Comparison of ENCODE assay signal across 16 mouse cellular contexts in the genomic region with DNA sequence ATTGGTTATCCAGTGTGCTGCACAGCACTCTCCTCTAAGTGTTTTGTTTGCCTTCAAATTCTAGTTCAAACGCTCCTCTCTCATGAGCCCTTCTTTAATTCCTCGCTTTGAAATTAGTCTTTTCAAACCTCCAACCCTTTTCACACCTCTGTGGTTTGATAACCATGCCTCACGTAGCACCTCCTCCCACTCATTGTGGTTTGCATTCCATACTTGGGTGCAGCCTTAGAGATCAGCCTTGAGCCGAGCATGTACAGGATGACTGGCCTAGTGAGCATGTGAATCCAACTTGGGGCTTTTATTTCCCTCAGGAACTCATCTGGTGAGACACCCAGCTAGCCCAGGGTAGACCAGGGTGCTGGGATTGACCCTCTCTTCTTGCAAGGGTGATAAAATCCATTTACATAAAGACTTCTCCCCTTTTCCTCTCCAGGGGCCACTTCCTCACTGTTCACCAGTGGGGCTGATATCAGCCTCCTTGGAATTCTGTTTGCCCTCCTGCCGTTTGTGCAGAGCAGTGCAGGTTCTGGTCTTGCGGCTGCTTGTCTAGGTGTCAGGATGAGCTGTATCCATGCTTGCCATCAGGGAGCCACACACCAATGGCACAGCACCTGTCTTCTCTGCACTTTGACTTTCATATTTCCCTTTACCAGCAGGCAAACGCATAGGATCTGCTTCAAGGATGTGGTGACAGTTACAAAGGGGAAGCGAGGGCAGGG. TPM values are rescaled to one million over a fixed set of nuclear protein-coding genes. Genes with fewer than 3 reads are reported as not detected.
DNase-seq lines count a peak whose midpoint lies in the region; ATAC-seq and TF ChIP-seq lines count a peak whose summit lies in the region.
"Had no signal": no experiment of that assay in that cellular context is flagged by ENCODE, and none has a peak within 500 bp of the region (broad histone marks: within the 10 kb centered on the region; RNA-seq: fewer than 3 reads in every experiment).

No protein-coding gene starts in this region.

- H3K4me1 ChIP-seq in heart, embryonic 10.5 days: peaks cover 29% of the 10 kb centered on the region
- peaks cover 7% of the 10 kb centered on the region; the same call in 1 of the 2 replicates for H3K4me1 ChIP-seq in lung, postnatal 0 days (ENCODE audit: insufficient read depth, low read depth, low read length)
- H3K4me1 ChIP-seq in forebrain, embryonic 11.5 days (replicated peaks; ENCODE audit: control insufficient read depth, insufficient read depth, low read length): no peaks in the 10 kb centered on the region
- H3K4me1 ChIP-seq: midbrain, embryonic 12.5 days had no signal

- no peak overlapping the region for H3K4me3 ChIP-seq in heart, embryonic 10.5 days
- no peak overlapping the region for H3K4me3 ChIP-seq in lung, postnatal 0 days (ENCODE audit: low read depth, low read length)
- H3K4me3 ChIP-seq in forebrain, embryonic 11.5 days (ENCODE audit: low read depth, low read length): no peak overlapping the region
- H3K4me3 ChIP-seq: midbrain, embryonic 12.5 days had no signal

- peak; percentile 90 for ATAC-seq in lung, postnatal 0 days
- ATAC-seq in forebrain, embryonic 11.5 days (replicated peaks; ENCODE audit: low FRiP score): no peak
- ATAC-seq: forebrain, embryonic 16.5 days had no signal

- no peak overlapping the region for H3K9ac ChIP-seq in lung, postnatal 0 days (replicated peaks; ENCODE audit: low read depth)
- no peak overlapping the region for H3K9ac ChIP-seq in forebrain, embryonic 11.5 days (ENCODE audit: low read length)
- H3K9ac ChIP-seq: midbrain, embryonic 12.5 days had no signal

- no peaks in the 10 kb centered on the region for H3K36me3 ChIP-seq in heart, embryonic 10.5 days
- H3K36me3 ChIP-seq in lung, postnatal 0 days (ENCODE audit: insufficient read depth, low read length): no peaks in the 10 kb centered on the region
- H3K36me3 ChIP-seq in forebrain, embryonic 11.5 days (ENCODE audit: control insufficient read depth, insufficient read depth, low read length): no peaks in the 10 kb centered on the region
- H3K36me3 ChIP-seq: midbrain, embryonic 12.5 days had no signal

- H3K27me3 ChIP-seq in heart, embryonic 10.5 days (ENCODE audit: insufficient read depth, poor library complexity, severe bottlenecking): no peaks in the 10 kb centered on the region
- H3K27me3 ChIP-seq in lung, postnatal 0 days (replicated peaks; ENCODE audit: insufficient read depth, low read length): no peaks in the 10 kb centered on the region
- no peaks in the 10 kb centered on the region for H3K27me3 ChIP-seq in forebrain, embryonic 11.5 days (ENCODE audit: control insufficient read depth, insufficient read depth, low read length)
- H3K27me3 ChIP-seq: midbrain, embryonic 12.5 days had no signal

- 0 out of 2 replicates have a peak, but pooled peaks have one; percentile 41 for TF ChIP-seq EP300 in lung, postnatal 0 days (IDR thresholded peaks at IDR 0.05)

- H3K4me2 ChIP-seq in lung, postnatal 0 days (replicated peaks; ENCODE audit: low read depth, low read length): no peak overlapping the region
- H3K4me2 ChIP-seq in forebrain, embryonic 11.5 days (ENCODE audit: low read depth, low read length, severe bottlenecking): no peak overlapping the region
- H3K4me2 ChIP-seq: midbrain, embryonic 12.5 days had no signal

- WGBS in heart, embryonic 10.5 days: 50% methylated on average over 8 of the region's 8 CpGs
- WGBS in lung, postnatal 0 days: 52% methylated on average over 8 of the region's 8 CpGs
- WGBS in forebrain, embryonic 11.5 days: 80% methylated on average over 8 of the region's 8 CpGs

- H3K27ac ChIP-seq in heart, embryonic 10.5 days: peak overlapping the region; percentile 52; the same call in 1 of the 2 replicates
- H3K27ac ChIP-seq in lung, postnatal 0 days (ENCODE audit: low read length): peak overlapping the region; percentile 17
- no peak overlapping the region for H3K27ac ChIP-seq in forebrain, embryonic 11.5 days (ENCODE audit: low read depth, low read length)
- H3K27ac ChIP-seq: midbrain, embryonic 12.5 days had no signal

- no peak for DNase-seq in heart, embryonic 10.5 days (ENCODE audit: low spot score)
- DNase-seq in heart, adult 8-10 months (ENCODE audit: low spot score): no peak
- DNase-seq in 3T3-L1 (ENCODE audit: low read depth, low spot score): peak; percentile 70
- peak; percentile 40 for DNase-seq in ZHBTc4 (ENCODE audit: low read depth, low spot score)
- peak; percentile 80 for DNase-seq in lung, postnatal 0 days (ENCODE audit: low spot score)
- no peak for DNase-seq in thymus, postnatal 4 days
- DNase-seq in forebrain, embryonic 11.5 days (ENCODE audit: low spot score): no peak
- no peak for DNase-seq in left cerebral cortex, adult 11 months (ENCODE audit: low spot score)
- DNase-seq: cerebellum, postnatal 10 days; kidney, adult 11 months; liver; thymus, postnatal 36 days had no signal

- H3K9me3 ChIP-seq in heart, embryonic 10.5 days: no peaks in the 10 kb centered on the region
- H3K9me3 ChIP-seq in lung, postnatal 0 days (ENCODE audit: low read length): no peaks in the 10 kb centered on the region
- H3K9me3 ChIP-seq in forebrain, embryonic 11.5 days (ENCODE audit: control insufficient read depth, low read length): no peaks in the 10 kb centered on the region
- H3K9me3 ChIP-seq: midbrain, embryonic 12.5 days had no signal

- peak; percentile 18; the same call in 1 of the 2 replicates for TF ChIP-seq CTCF in lung, postnatal 0 days (IDR thresholded peaks at IDR 0.05)

RNA-seq across cellular contexts. Expression of a gene that starts 6.7 kb away (rescaled TPM):
- 0.16 and 0.29 TPM in 2 replicates for polyA plus RNA-seq in heart, embryonic 10.5 days (2016; fragmentation: Nextera tagmentation; extraction: Ambion mirVana)
- 1 to 10 TPM in 1 of 4 experiments, under 1 TPM in 3; 0.49 to 1.4 (median 0.76) TPM for total RNA-seq in heart, adult 8-10 months (2022)
- polyA plus RNA-seq in lung, postnatal 0 days (2015; fragmentation: Nextera tagmentation; extraction: Ambion mirVana): 2.6 and 2.7 TPM in 2 replicates
- polyA plus RNA-seq in forebrain, embryonic 11.5 days (2014; fragmentation: Nextera tagmentation; extraction: Ambion mirVana): 0.68 and 0.77 TPM in 2 replicates

RNA-seq across cellular contexts. Expression of a gene that starts 9.1 kb away (rescaled TPM):
- polyA plus RNA-seq in heart, embryonic 10.5 days (2016; fragmentation: Nextera tagmentation; extraction: Ambion mirVana): 0.18 TPM in 1 of 2 replicates, not detected in the other
- total RNA-seq in heart, adult 8-10 months (2022): not detected
- not detected in 2 replicates for polyA plus RNA-seq in lung, postnatal 0 days (2015; fragmentation: Nextera tagmentation; extraction: Ambion mirVana)
- not detected in 2 replicates for polyA plus RNA-seq in forebrain, embryonic 11.5 days (2014; fragmentation: Nextera tagmentation; extraction: Ambion mirVana)
- total RNA-seq: gastrocnemius, postnatal 4 days had no signal
- polyA plus RNA-seq: forebrain, embryonic 16.5 days; large intestine, adult 2 months had no signal

RNA-seq across cellular contexts. Expression of a gene that starts 50.5 kb away (rescaled TPM):
- polyA plus RNA-seq in heart, embryonic 10.5 days (2016; fragmentation: Nextera tagmentation; extraction: Ambion mirVana): 1.4 and 3.4 TPM in 2 replicates
- 1 to 10 TPM; 2.0 to 4.6 (median 2.9) TPM for total RNA-seq in heart, adult 8-10 months (2022)
- 65.2 and 68.4 TPM in 2 replicates for polyA plus RNA-seq in lung, postnatal 0 days (2015; fragmentation: Nextera tagmentation; extraction: Ambion mirVana)
- polyA plus RNA-seq in forebrain, embryonic 11.5 days (2014; fragmentation: Nextera tagmentation; extraction: Ambion mirVana): 3.4 and 4.1 TPM in 2 replicates

RNA-seq across cellular contexts. Expression of a gene that starts 58.7 kb away (rescaled TPM):
- polyA plus RNA-seq in heart, embryonic 10.5 days (2016; fragmentation: Nextera tagmentation; extraction: Ambion mirVana): 0.30 and 0.73 TPM in 2 replicates
- 1 to 10 TPM; 1.2 to 5.1 (median 4.4) TPM for total RNA-seq in heart, adult 8-10 months (2022)
- 3.8 and 4.6 TPM in 2 replicates for polyA plus RNA-seq in lung, postnatal 0 days (2015; fragmentation: Nextera tagmentation; extraction: Ambion mirVana)
- 1.9 and 2.0 TPM in 2 replicates for polyA plus RNA-seq in forebrain, embryonic 11.5 days (2014; fragmentation: Nextera tagmentation; extraction: Ambion mirVana)

Comparison
In these comparisons a context has a peak if more than half of its experiments do, and no peak if none do; other contexts are left out.
1. DNase-seq: peak in 3T3-L1 (single experiment), ZHBTc4 (single experiment) and lung, postnatal 0 days (single experiment); none in heart, embryonic 10.5 days (single experiment), heart, adult 8-10 months (single experiment), thymus, postnatal 4 days (single experiment), forebrain, embryonic 11.5 days (single experiment) and left cerebral cortex, adult 11 months (single experiment).
2. RNA of a gene that starts 50.5 kb away (polyA plus RNA-seq): 65.2 to 68.4 TPM in lung, postnatal 0 days; 3.4 to 4.1 TPM in forebrain, embryonic 11.5 days and 1.4 to 3.4 TPM in heart, embryonic 10.5 days; every median in the first group is over 10 times any median in the second.